Mouse (Mus musculus) bone marrow macrophage, adult 2 months (primary cell): ENCODE measurements around the gene Slc25a10.

Source experiments
- CTCF ChIP-seq: IDR thresholded peaks from 2 replicates; pipeline ENCODE4 v1.5.1; 2012; ENCODE audit warnings: low read depth, mild to moderate bottlenecking, low read length, moderate library complexity
- POLR2A ChIP-seq: IDR thresholded peaks from 2 replicates; pipeline ENCODE4 v1.6.1; 2012; ENCODE audit warnings: mild to moderate bottlenecking, low read depth, low read length, borderline replicate concordance

GRCm38 (mm10) chr11:120515611-120516010 is 24.0 kb downstream of the Slc25a10 start:
- TF ChIP-seq CTCF (peak; percentile 76), POLR2A (no peak)
